Mouse (Mus musculus): Measurements from ENCODE around the gene Rtel1.

Rtel1 gene

DNA sequence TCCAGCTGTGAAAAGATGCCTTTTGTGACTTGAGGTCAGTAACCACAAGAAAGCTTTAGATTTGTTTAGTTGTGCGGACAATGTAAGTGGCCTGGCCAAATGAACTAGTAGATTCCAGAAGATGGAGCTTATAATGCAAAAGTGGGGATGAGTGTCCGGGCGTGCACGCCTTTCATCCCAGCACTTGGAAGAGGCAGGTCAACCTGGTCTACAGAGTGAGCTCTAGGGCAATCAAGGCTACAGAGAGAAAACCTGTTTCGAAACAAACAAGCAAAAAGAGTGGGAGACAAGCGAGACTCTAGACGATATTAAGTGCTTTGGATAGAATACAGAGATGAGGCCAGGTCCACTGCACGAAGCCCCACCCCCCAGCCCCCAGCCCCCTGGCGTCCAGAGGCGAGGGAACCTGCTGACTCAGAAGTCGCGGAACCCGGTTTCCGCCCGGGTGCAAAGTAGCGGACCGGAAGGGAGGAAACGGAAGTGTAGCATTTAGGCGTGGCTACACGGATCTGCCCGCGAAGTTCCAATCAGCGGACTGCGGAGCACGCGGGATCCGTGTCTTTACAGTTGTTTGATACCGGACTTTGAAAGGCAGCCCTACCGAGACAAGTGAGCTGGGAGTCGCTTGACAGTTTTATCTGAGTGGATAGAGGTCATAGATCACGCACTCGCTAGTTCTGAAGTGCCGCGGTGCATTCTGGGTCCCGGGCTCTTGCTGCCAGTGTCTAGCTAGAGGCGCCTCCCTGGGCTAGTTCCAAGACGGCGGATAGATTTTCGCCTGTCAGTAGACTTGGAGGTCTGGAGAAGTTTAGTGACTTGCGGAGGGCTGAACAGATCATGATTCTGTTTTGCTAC, at the start of gene Rtel1:
TSS of gene Rtel1 (plus strand) at position 492 of the 855 bp plus-strand sequence.
- DNase-seq, result peak; percentile 82 to 85

DNA sequence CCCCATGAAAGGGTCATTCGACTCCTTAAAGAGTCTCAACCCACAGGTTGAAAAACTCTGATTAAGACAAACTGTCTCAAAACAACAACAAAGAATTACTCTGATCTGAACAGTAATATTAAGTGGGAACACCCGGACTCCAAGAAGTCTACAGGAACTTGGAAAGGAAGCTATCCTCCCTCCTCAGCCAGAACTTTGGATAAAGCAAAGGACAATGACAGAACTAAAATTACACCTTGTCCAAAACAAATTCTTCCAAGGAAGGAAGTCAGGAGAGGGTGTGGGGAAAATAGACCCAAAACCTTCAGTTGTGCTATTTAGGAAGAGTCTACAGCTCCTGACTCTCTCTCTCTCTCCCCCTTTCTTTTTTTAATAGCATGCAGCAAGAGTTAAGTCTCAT, 47.4 kb upstream of the Rtel1 start:
- no peak for DNase-seq

DNA sequence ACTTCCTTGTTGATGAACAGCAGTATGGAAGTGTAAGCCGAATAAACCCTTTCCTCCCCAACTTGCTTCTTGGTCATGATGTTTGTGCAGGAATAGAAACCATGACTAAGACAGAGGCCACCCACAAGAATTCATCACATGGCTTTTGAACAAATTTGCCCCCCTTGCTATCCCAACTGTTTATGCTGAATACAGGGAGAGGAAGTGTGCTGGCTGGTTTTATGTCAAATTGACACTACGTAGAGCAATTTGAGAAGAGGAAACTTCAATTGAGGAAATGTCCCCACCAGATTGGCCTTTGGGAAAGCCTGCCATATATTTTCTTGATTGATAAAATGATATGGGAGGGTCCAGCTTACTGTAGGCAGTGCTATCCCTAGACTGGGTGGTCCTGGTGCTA, 45.7 kb upstream of the Rtel1 start:
- no peak for DNase-seq

GRCm38 (mm10) chr2:181274639-181275038, 44.9 kb upstream of the Rtel1 start:
- no peak for DNase-seq

GRCm38 (mm10) chr2:181276766-181277165, 42.8 kb upstream of the Rtel1 start:
- DNase-seq, result no peak

DNA sequence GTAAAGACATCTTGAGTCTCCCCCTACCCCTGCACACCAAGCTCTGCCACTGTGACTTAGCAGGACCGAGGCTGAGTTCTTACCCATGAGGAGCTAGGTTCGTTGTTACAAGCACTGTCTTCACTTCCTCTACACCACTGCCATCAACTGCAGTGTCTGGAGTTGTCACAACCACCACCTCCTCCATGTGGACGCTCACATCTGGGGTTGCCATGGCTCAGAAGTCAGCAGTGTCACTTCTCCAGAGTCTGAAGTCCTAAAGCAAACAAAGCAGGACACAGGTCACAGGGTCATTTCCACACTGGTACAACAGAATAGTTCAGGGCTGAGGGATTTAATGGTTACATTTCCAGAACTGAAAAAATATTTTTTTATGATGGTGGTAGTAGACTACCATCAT, 41.7 kb upstream of the Rtel1 start:
- DNase-seq, result no peak

DNA sequence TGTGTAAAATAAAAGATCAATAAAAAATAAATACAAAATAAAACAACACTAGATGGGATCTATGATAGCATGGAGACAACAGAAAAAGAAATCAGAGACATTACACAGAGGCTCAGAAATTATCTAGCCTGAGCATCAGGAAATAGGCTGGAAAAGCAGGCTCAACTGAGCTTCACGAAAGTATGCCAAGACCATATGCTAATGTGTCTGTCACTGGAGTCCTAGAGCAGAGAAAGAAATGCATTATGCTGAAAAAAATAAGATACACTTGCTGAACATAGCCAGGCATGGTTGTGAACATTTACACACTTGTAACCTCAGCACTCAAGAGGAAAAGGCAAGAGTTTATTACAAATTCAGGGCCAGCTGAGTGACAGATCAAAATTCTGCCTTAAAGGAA, 39.6 kb upstream of the Rtel1 start:
- DNase-seq, result no peak

DNA sequence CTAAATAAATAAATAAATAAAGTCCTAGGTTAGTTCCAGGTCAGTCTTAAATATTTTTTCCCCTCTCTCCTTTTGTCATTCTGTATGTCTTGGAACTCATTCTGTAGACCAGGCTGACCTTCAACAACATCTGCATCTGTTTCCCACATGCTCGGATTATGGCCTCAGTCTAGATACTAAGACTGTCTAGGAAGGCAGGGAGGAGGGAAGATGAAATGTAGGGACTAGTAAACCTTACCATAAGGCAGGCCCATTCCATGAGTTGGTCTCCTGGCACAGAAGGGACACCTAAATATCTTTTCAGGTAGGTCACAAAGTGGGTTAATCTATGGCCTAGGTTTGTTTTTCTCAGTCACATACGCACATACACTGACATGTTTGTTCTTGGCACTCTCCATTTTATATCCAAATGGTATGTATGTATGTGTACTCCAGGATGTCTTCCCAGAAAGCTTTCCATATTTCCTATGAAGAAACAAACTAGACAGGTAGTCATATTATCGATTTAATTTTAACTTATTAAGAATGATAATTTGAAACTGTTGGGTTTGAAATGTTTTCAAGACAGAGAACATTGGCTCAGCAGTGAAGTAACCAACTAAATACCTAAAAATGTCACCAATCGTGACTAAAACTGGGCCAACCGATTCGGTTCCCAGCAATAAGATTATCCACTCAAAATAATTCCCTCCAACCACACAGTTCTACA, 32.8 kb upstream of the Rtel1 start:
- DNase-seq, result no peak

GRCm38 (mm10) chr2:181287338-181287957, 32.1 kb upstream of the Rtel1 start:
- DNase-seq, result peak; percentile 85 to 90

DNA sequence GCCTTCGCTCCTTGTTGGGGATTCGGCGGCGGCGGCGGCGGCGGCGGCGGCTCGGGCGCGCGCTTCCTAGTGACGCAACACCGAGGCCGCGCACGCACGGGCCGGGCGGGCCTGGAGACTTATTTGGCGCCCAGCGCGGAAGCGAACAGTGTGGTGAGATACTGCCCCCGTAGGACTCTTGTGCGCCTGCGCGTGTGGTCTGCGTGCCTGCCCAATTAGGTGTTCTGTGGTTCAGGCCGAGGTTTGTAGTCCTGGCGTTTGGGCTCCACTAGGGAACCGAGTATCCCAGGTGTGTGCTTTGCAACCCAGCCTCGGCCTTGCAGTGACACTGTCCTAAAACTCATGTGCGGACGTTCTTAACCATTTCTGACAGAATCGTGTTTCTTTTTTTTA, 31.6 kb upstream of the Rtel1 start, which contains the start of gene Gmeb2:
TSS of gene Gmeb2 (minus strand) at position 78 of the 393 bp plus-strand sequence.
- peak; percentile 90 to 95 for DNase-seq

DNA sequence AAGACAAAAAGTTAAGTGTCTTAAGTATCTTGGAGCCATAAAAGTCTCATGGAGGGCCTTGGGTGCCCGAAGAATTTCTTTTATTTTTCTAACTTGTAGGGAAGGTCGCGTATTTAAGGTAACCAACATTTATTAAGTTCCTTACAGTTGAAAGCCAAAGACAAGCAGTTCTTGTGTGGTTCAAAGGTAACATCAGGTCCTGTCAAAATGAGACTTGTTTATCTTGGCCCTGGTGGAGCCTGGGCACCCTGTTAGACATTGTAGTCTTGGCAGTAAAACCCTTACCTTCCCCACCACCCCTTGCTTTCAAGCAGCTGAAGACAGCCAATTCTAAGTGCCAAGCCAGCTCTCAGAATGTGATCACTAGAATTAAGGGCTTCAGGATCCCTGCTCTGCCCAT, 30.8 kb upstream of the Rtel1 start:
- DNase-seq, result no peak

- DNase-seq, result no peak
Measured at GRCm38 (mm10) chr2:181290937-181291336, 28.6 kb upstream of the Rtel1 start.

DNA sequence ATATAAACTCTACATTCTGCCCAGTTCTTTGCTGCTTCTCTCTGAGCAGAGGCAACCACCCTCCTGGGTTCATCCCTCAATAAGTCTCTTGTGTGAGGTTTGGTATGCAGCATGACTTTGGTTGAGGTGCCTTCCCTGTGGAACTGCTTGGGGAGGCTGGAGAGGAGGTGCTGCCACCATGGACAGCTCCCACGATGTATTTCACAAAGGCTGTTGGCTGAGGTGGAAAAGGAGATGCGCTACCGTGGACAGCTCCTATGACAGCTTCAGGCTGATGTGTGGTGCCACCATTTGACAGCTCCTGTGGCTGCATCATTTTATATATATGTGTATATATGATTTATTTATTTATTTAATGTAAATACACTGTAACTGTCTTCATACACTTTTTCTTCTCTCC, 17.5 kb upstream of the Rtel1 start:
- DNase-seq, result peak in 1 of 2 experiments; percentile 20

GRCm38 (mm10) chr2:181304944-181305343, 14.6 kb upstream of the Rtel1 start:
- DNase-seq, result no peak

- peak; percentile 64 to 68 for DNase-seq
Measured at GRCm38 (mm10) chr2:181307144-181307804, 12.3 kb upstream of the Rtel1 start.

GRCm38 (mm10) chr2:181312435-181312834, 7.1 kb upstream of the Rtel1 start:
- DNase-seq, result no peak

- DNase-seq, result no peak
Measured at GRCm38 (mm10) chr2:181313006-181313343, 6.6 kb upstream of the Rtel1 start.

DNA sequence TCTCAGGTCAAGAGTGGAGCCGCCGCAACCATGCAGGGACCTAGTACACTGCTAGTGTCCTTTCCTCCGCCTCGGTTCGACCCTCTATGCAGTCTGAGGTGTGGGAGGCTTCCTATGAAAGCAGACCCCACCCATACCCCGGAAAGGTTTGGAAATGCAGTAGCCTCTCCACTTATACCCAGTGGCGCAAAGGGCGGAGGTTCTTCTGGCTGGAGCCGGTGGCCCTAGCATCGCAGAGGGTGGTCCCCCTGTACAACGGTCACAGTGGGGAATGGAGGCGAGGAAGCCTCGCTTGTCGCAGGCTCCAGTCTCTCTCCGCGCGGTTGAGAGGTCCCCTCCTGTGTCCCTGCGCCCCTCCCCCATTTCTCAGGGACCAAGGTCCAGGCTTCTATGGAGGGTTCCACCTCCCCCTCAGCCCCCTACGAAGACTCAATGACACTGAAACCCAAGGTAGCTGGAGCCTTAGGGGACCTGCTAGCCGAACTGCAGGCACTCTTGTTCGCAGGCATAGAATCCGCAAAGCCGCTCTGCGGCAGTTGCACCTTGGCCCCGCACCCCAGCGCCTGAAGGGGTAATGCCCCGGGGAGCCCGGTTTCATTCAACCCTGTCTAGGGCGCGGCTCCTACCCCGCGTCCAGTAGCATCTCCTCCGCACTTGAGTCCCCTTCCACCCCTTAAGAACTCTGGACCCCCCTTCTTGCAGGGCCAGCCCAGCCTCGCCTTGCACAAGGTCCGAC, 6.0 kb upstream of the Rtel1 start:
- no peak for DNase-seq

GRCm38 (mm10) chr2:181314080-181314810, 5.3 kb upstream of the Rtel1 start, which contains the start of gene Stmn3:
TSS of gene Stmn3 (minus strand) at chr2:181314500.
- DNase-seq, result no peak

DNA sequence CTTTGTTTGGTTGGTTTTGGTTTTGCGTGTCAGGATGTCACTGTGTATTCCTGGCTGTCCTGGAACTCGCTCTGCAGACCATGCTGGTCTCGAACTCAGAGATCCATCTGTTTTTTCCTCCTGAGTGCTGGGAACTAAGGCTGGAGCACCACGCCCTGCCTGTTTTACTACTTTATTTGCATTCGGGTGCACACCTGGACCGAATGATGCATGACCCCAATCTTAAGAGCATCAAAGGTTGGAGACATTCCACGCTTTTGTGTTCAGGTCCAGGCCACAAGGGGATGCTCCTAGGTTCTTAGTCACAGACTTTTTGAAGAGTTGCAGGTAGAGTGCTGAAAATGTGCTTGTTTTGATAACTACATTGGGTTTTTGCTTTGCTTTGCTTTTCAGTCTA, 562 bp downstream of the Rtel1 start:
- DNase-seq, result no peak

DNA sequence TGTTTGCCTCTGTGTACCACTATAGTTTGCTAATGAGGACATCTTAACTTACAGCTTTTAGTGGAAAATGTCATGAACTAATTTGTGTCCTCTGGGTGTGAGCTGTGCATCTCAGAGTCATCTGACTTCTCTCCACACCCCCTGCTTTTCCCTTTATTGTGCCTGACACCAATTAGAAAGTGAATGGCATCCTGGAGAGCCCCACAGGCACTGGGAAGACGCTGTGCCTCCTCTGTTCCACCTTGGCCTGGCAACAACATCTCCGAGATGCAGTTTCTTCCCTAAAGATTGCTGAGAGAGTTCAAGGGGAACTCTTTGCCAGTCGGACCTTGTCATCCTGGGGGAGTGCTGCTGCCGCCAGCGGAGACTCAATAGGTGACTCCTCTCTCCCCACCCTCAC, 2.6 kb downstream of the Rtel1 start:
- no peak for DNase-seq

DNA sequence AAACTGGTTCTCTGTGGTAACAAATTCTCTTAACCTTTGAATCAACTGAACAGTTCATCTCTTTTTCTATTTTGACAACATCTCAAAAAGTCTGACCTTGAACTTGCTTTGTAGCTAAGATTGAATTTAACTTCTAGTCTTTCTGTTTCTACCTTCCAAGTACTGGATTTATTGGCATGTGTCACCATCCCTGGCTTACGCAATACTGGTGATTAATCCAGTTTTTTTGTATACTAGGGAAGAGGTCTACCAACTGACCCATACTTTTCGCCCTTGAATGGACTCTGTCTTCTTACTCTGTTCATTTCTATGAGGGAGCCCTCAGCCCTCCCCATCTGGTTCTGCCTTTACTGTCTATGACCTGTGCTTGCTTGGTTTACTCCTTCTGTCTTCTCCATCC, 6.6 kb downstream of the Rtel1 start:
- no peak for DNase-seq
